Mouse (Mus musculus): ENCODE measurements around the gene Gm14085.
"Not testable (repeated sequence)": the region's sequence is repeated elsewhere in the genome, so short reads cannot be mapped to it uniquely, and the experiment has no call there.

DNA sequence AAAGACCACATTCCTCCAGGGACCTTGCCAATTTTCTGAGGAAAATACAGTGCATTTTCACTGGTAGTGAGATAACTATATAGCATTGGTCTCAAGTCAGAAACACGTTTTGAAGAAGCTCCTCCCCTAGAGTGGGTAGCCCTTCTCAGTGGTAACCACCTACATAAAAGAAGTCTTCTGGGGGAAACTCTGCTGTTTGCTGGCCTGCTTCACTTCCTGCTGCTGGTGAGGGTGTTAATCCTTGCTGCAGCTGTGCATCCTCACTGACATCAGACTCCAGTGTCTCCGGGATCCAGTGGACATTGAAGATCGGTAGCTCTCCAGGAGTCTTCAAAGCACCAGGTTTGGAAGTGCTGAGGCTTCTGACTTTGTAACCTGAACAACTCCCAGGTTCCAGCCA is 913 bp downstream of the Gm14085 start:
- not testable (repeated sequence) for TF ChIP-seq FLI1 (IDR thresholded peaks at IDR 0.05; ENCODE audit: low read length); GATA1 (IDR thresholded peaks at IDR 0.05; ENCODE audit: borderline replicate concordance, low read length)
